Mouse (Mus musculus) gastrocnemius, adult 2 months (tissue): ENCODE measurements at regions not wholly inside any gene's neighbourhood (a gene's known extent, or its start where the extent isn't known, plus 50 kb on each side); places are given as distances from the start of the nearest gene placed in this dataset.
A peak's percentile ranks its signal among the peaks of the same experiment; 100 is the strongest.

Experiments
- DNase-seq: peaks from one replicate; pipeline ENCODE4 v3.0.0; 2022
- H3K27ac ChIP-seq: fragments of 200-600 bp; 2 replicates; pipeline ENCODE4 v1.8.1; 2022; ENCODE audit warnings: mild to moderate bottlenecking
- H3K4me3 ChIP-seq: fragments of 200-600 bp; 2 replicates; pipeline ENCODE4 v1.8.1; 2022; ENCODE audit warnings: mild to moderate bottlenecking, moderate library complexity
- CTCF ChIP-seq: fragments of 200-600 bp; IDR thresholded peaks from 2 replicates; pipeline ENCODE4 v1.8.1; 2022; ENCODE audit warnings: antibody characterized with exemption, mild to moderate bottlenecking, moderate library complexity
- intact Hi-C: fragments of 180-260 bp; cut with DNase I; formaldehyde crosslinking; loops from one replicate; pipeline ENCODE4 v1.15.1; 2025

- no peak overlapping the region for H3K27ac ChIP-seq
- TF ChIP-seq CTCF, result no peak
- intact Hi-C loops, result no loop called here
- H3K4me3 ChIP-seq, result no peak overlapping the region
- DNase-seq, result no peak
Observed at GRCm38 (mm10) chr5:64618126-64618525, 185.1 kb upstream of the Klf3 start.

- intact Hi-C loops, result no loop called here
- no peak for TF ChIP-seq CTCF
- no peak for DNase-seq
- no peak overlapping the region for H3K4me3 ChIP-seq
- no peak overlapping the region for H3K27ac ChIP-seq
Observed at GRCm38 (mm10) chr5:64619752-64620151, 183.4 kb upstream of the Klf3 start.

DNA sequence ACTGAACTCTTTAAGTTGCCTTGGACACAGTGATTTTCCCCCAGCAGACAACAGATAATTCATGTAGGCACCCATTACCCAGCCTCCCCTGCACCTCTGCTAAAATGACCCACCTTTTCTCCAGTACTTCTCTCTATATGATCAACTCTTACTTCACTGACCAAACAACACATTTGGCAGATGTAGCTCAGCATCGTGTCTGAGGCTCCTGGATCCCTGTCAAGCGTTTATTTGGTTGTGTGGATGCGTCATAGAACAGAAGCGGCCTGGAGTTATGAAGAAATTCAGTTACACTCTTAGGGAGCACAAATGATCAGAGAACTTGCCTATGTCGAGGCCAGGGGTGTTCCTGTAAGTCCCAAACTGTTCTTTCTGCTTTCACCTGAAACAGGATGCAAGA lies 182.5 kb upstream of the Klf3 start:
- Histone ChIP-seq H3K4me3 (no peak overlapping the region), H3K27ac (no peak overlapping the region)
- DNase-seq, result no peak
- no peak for TF ChIP-seq CTCF
- intact Hi-C loops, result no loop called here

- intact Hi-C loops, result no loop called here
- no peak for TF ChIP-seq CTCF
- no peak overlapping the region for H3K27ac ChIP-seq
- no peak overlapping the region for H3K4me3 ChIP-seq
- DNase-seq, result no peak
Observed at GRCm38 (mm10) chr5:64621386-64621785, 181.8 kb upstream of the Klf3 start.

DNA sequence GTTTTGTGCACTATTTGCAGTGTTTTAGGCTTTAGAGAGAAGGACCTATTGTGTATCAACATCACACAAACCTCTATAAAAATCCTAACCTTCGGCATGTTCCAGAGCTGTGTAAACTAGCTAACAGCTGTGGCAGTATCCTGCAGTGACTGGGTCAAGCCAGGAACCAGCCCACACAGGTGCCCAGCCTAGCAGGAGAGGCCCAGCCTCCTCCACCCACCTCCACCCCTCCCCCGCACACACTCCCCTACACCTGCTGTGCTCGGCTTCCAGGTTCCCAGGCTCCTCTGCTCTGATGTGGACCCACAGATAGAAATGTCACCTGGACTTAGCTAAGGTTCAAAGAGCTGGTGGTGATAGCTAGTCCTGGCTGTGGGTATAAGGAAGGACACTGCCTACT lies 179.5 kb upstream of the Klf3 start:
- no peak for TF ChIP-seq CTCF
- Histone ChIP-seq H3K27ac (no peak overlapping the region), H3K4me3 (no peak overlapping the region)
- no peak for DNase-seq
- intact Hi-C loops, result no loop called here

- intact Hi-C loops, result no loop called here
- H3K27ac ChIP-seq, result no peak overlapping the region
Observed at GRCm38 (mm10) chr5:64624205-64624604, 179.0 kb upstream of the Klf3 start.

DNA sequence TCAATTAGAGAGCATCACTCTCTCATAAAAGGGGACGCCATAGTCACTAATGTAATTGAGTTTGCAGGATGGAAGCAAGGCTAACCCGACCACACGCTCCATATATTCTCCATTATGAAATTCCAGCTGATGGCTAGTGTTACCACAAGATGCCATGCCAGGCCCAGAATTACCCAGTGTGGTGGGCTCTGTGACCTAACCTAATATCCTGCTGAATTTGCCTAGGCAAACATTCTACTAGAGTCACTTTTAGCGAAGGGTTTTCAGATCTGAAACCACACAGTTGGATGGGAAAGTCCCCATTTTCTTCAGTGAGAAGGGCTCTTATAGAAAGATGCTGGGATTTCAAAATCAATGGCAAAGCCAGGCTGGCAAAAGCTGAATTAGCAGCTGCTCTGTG lies 177.8 kb upstream of the Klf3 start:
- no peak overlapping the region for H3K27ac ChIP-seq
- H3K4me3 ChIP-seq, result no peak overlapping the region
- intact Hi-C loops, result no loop called here
- TF ChIP-seq CTCF, result no peak
- DNase-seq, result no peak

More at GRCm38 (mm10) chr5:64624205-64624604, 179.0 kb upstream of the Klf3 start:
- no peak for DNase-seq
- H3K4me3 ChIP-seq, result no peak overlapping the region
- no peak for TF ChIP-seq CTCF

GRCm38 (mm10) chr5:64625841-64626298 lies 177.3 kb upstream of the Klf3 start:
- intact Hi-C loops, result no loop called here
- no peak for DNase-seq
- no peak overlapping the region for H3K27ac ChIP-seq
- no peak overlapping the region for H3K4me3 ChIP-seq
- TF ChIP-seq CTCF, result no peak

- intact Hi-C loops, result no loop called here
Observed at GRCm38 (mm10) chr5:64626351-64626750, 176.8 kb upstream of the Klf3 start.

GRCm38 (mm10) chr5:64630582-64630981 lies 172.6 kb upstream of the Klf3 start:
- DNase-seq, result no peak
- TF ChIP-seq CTCF, result no peak
- intact Hi-C loops, result no loop called here
- Histone ChIP-seq H3K27ac (no peak overlapping the region), H3K4me3 (no peak overlapping the region)

More at GRCm38 (mm10) chr5:64626351-64626750, 176.8 kb upstream of the Klf3 start:
- TF ChIP-seq CTCF, result no peak
- Histone ChIP-seq H3K27ac (no peak overlapping the region), H3K4me3 (no peak overlapping the region; the same call in 1 of the 2 replicates)
- peak; percentile 54 for DNase-seq

DNA sequence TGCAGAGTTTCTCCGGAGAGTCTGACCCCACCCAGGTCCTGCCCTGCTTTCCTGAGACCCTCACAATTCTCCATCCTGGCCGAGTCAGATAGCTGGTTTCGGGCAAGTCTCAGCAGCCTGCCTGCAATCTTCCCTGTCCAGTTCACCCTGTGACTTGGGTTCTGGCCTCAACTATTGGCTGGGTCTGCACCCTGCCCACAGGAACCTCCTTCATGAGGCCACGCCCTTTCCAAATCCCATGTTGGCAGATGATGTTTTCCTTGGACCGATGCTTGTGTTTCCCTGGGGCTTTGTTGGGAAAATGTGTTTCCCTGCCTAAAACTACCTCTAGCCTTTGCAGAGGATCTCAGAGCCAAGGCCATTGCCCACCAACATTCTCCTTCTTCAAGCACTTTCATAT lies 171.0 kb upstream of the Klf3 start:
- intact Hi-C loops, result no loop called here
- DNase-seq, result no peak
- no peak for TF ChIP-seq CTCF
- no peak overlapping the region for H3K27ac ChIP-seq
- no peak overlapping the region for H3K4me3 ChIP-seq

- no peak overlapping the region for H3K4me3 ChIP-seq
- DNase-seq, result peak; percentile 40
- intact Hi-C loops, result no loop called here
- no peak for TF ChIP-seq CTCF
- 0 out of 2 replicates have a peak overlapping the region, but pooled peaks have one; percentile 4 for H3K27ac ChIP-seq
Observed at GRCm38 (mm10) chr5:64634008-64634407, 169.2 kb upstream of the Klf3 start.

DNA sequence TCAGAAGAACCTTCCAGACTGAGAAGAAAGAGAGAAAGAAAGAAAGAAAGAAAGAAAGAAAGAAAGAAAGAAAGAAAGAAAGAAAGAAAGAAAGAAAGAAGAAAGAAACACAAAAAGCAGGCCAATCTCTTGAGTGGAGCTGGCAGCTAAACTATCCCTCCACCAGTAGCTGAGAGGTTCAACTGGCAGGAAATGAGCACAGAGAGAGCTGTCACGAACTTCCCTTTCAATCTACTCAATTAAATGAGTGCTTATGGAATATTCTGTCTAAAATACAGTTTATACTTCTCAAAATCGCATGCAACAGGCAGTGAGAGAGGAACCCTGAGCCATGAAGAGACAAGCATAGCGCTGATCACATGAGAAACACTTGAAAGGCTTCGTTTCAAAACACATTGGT lies 168.5 kb upstream of the Klf3 start:
- intact Hi-C loops, result no loop called here

GRCm38 (mm10) chr5:64636301-64636700 lies 166.9 kb upstream of the Klf3 start:
- TF ChIP-seq CTCF, result no peak
- intact Hi-C loops, result no loop called here
- Histone ChIP-seq H3K4me3 (no peak overlapping the region), H3K27ac (no peak overlapping the region)
- no peak for DNase-seq

More for the DNA sequence above, 168.5 kb upstream of the Klf3 start:
- TF ChIP-seq CTCF, result no peak
- Histone ChIP-seq H3K27ac (no peak overlapping the region), H3K4me3 (no peak overlapping the region)
- no peak for DNase-seq
